Mouse (Mus musculus): ENCODE results near the gene 2200002D01Rik.

DNA sequence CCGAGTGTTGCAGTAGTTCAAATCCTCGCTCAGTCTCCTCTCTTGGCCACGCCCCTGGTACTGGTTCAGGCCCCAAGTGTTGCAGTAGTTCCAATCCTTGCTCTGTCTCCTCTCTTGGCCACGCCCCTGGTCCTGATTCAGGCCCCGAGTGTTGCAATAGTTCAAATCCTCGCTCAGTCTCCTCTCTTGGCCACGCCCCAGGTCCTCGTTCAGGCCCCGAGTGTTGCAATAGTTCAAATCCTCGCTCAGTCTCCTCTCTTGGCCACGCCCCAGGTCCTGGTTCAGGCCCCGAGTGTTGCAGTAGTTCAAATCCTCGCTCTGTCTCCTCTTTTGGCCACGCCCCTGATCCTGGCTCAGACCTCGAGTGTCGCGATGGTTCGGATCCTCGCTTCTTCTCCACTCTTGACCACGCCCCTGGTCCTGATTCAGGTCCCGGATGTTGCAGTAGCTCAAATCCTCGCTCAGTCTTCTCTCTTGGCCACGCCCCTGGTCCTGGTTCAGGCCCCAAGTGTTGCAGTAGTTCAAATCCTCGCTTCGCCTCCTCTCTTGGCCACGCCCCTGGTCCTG is 36.0 kb downstream of the 2200002D01Rik start:
- TF ChIP-seq POLR2A (IDR thresholded peaks at IDR 0.05; ENCODE audit: low read depth, low read length) (no peak), CTCF (IDR thresholded peaks at IDR 0.05; ENCODE audit: borderline replicate concordance, insufficient read depth, low read length) (no peak)

Measured in embryonic fibroblast, embryonic 13.5 days (primary cell).